Mouse (Mus musculus) erythroid progenitor cell, adult 5-6 weeks (primary cell): Measurements from ENCODE around the gene Rpp30. TPM values are rescaled to one million over a fixed set of nuclear protein-coding genes. Genes with fewer than 3 reads are reported as not detected.

Source experiments
- ATAC-seq: replicated peaks from 2 replicates; pipeline ENCODE4 v1.8.0; 2016; ENCODE audit warnings: moderate number of reproducible peaks, mild to moderate bottlenecking, moderate TSS enrichment, inconsistent platforms; ENCODE audit not compliant: poor library complexity, low FRiP score, severe bottlenecking
- total RNA-seq, 2 experiments: library from RNA; stranded (forward) in 1 of 2; stranded (reverse) in 1 of 2; fragments of 150-400 nt in 1 of 2; fragments of 186-747, 209-891 nt in 1 of 2; gene quantifications; 2 replicates each; pipeline versions ENCODE4 v1.2.3 to v1.2.4; 2015 to 2017; ENCODE audit warnings: low replicate concordance in 2 of 2

The Rpp30 gene
- total RNA-seq (2015; ENCODE audit: low replicate concordance) = 35.0 and 36.5 TPM in 2 replicates
- total RNA-seq (2017; ENCODE audit: low replicate concordance) = 9.8 and 14.8 TPM in 2 replicates

DNA sequence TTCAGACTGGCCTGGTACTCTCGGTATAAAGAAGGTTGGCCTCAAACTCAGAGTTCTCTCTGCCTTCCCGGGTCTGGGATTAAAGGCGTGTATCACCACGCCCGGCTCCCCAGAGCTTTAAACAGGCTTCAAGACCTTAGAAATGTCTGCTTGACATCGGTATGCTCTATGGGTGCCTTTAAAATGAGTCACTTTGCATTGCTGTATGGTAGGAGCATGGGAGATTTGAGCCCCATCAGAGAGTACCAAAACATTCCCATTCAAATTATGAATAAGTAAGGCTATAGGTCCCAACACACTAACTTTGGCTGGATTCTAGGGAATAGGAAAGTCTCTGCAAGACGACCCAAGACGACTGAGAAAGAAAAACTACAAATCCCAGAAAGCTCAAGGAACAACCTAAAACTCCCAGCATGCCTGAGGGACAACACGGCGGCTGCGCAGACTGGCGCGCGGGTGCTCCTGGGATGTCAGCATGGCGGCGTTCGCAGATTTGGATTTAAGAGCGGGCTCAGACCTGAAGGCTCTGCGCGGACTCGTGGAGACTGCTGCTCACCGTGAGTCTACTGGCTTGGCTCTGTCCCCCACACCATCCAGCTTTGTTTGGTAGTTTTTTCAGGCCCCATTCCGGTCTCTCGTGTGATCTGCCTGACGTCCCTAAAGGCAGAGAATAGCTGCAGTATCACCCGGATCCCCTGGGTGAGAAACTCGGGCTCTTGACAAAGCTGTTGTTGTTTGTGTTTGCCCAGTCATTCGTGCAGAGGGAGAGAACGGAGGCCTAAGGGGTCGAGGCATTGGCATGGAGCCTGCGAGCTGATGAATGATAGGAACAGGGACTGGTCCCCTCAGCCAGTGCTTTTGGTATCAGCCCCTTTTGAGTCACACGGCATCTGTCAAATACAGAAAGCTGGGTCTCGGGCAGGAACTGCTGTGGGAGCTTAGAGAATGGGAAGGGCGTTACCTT, at the start of gene Rpp30:
Rpp30 (plus strand) TSS at position 455 of the 964 bp plus-strand sequence.
- peak; percentile 98 for ATAC-seq

DNA sequence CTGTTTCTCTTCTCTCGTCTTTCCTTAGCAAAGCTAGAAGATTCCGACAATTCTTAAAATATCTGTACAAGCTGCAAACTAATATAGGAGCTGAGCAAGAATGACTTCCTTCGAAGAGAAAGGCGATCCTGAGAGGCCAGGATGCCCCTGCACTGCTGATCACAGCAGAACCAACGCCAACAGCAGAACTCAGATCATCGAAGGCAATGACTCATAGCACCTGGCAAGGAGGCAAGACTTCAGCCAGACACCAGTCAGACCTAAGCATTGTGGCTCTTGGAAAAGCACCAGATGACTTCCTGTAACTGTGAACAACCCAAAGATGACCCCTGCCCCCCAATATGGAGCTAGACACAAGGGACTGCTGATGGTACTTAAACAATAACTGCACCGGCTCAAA, 37.5 kb upstream of the Rpp30 start:
- ATAC-seq = no peak

DNA sequence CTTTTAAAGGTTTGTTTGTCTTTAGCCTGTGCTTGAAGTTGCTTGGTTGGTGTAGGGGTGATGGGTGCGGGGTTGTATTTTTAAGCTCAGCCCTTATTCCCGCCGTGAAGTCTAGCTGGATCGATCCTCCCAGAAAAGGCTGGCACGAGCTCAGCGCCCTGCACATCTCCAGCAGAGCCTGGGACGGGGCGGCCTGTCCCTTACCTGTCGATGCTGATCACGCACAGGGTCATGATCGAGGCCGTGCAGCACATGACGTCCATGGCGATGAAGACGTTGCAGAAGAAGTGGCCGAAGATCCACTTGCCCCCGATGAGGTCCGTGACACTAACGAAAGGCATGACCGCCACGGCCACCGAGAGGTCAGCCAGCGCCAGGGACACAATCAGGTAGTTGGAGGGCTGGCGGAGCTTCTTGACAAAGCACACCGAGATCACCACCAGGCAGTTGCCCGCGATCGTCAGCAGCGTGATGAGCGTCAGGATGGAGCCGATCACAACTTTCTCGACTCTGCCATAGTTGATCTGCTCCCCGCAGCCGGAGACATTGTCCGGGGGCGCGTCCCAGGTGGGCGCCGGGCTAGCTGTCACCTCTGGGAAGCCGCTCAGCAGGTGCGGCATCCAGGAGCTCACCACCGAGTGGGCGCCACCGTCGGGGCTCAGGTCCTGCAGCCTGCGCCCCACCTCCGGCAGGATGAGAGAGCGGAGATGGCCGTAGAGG, 26.9 kb upstream of the Rpp30 start:
- ATAC-seq = no peak

DNA sequence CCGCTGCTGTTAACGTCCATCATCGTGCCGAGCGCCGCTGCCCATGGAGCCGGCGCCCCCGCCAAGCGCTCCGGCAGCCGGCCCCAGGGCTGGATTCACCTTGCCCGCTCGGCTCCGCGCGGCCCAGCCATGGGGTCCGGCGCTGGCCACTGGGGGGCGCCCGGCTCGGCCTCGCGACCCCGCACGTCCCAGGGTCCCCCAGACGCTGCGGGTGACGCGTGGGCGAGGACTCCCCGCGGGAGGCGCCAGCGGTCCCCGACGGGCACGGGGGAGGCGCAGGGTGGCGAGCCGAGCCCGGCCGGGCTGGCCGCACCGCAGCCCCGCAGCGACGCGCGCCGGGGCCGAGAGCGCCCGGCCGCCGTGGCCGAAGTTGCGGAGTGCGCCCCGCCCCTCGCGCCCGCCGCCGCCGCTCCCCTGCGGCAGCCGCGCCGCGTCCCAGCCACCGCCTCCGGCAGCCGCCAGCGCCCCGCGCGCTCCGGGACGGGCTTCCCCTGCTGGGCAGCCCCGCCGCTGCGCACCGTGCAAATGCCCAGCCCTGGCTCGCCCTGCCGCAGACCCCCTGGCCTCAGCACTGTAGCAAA, 26.2 kb upstream of the Rpp30 start, which contains the start of gene Htr7:
Htr7 (minus strand) TSS at position 277 of the 581 bp plus-strand sequence.
- ATAC-seq = no peak

DNA sequence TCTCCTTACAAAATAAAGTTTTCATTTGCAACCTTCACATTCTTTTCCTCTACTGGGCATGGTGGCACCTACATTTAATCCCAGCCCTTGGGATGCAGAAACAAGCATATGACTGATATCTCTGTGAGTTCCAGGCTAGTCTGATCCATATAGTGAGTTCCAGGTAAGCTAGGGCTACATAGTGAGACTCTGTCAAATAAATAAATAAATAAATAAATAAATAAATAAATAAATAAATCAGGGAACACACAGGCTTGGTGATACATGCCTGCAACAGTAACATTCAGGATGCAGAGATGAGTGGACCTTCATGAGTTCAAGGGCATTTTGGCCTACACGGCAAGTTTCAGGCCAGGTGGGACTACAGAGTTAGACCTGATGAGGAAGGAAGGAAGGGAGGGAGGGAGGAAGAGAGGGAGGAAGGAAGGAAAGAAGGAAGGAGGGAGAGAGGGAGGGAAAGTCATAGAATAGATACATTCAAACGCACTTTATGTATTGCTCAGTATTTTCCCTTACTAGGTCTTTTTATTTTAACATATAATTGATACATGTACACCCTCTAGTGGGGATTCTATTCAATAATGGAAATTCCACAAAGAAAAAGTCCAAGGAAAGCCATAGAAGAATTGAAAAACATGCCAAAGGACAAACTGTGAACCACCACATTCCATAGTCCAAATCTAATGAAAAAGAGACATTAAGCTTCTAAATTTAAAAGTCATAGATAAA, 20.6 kb upstream of the Rpp30 start:
- ATAC-seq = no peak

DNA sequence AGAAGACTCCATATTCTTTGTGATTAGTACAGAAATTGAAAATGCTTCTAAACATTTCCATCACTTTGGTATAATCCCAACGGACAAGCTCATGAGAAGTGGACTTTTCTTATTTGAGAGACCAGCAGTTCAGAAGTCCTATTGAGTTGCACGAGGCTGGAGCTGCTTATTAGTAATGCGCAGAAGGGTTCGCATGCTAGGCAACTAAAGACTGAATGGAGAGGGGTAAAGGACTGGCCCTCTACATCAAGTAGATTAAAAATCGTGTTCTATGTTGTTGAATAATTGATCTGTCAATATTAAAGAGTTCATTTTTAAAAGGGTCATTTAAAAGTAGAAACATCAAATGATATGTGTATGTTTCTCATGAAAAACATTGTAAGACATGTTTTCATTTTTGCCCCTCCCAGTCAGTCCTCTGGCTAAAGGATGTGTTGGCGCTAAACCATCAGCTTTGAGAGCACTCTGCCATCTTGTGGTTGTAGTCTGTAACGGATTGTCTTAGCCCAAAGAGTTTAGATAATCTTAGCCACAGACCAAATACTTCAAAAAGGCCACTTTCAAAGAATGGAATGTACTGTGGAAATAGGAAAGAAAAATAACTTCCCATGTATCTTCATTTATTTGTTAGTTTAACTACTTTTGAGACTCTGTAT, 782 bp upstream of the Rpp30 start:
- ATAC-seq = peak; percentile 81

DNA sequence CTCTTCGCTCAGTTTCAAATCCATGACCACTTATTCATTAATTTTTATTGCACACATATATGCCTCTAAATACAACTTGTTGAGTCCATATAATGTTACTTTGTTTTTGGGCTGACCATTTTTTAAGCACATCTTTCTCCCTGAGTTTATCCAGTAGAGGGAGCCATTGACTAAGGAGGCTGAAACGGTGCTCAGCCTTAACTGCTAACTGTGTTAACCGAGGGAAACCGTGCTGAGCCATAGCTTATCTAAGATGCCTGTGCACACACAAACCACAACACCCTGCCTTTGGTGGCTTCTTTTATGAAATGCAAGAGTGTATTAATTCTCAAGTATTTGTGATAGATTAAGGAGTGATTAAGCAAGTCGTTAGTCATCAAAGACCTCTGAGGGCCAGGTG, 7.3 kb downstream of the Rpp30 start:
- ATAC-seq = no peak

DNA sequence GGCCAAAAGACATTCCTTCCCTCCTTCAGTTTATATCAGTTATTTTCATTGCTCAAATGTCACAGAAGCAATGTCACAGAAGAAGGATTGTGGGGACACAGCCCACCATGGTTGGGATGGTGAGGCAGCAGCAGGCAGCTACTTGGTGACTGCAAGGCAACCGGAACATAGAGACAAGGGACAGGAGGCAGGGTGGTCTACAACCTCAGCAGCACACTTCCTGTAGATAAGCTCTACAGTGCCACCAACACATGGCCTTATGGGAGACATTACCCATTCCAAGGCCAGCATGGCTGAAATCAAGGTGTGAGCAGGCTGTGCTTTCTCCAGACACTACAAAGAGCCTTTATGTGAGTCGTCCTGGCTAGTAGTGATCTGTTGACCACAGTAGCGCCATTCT, 13.7 kb downstream of the Rpp30 start:
- ATAC-seq = no peak

DNA sequence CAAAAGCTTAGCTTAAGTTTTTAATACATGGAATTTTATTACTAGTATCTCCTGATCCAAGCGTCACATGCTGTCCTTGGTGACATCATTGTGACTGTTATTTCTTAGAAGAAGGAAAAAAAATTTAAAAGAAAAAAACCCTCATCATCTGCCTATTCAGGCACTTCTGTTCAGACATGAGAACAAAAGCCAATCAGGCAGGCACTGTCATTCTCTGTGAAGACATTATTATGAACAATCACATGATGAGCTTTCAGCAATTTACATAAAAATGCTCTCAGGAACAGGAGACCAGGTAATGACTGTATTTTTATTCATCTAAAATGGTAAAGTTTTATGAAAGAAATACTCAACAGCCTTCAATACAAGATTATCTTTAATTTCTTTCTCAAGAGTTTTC, 14.7 kb downstream of the Rpp30 start:
- no peak for ATAC-seq

DNA sequence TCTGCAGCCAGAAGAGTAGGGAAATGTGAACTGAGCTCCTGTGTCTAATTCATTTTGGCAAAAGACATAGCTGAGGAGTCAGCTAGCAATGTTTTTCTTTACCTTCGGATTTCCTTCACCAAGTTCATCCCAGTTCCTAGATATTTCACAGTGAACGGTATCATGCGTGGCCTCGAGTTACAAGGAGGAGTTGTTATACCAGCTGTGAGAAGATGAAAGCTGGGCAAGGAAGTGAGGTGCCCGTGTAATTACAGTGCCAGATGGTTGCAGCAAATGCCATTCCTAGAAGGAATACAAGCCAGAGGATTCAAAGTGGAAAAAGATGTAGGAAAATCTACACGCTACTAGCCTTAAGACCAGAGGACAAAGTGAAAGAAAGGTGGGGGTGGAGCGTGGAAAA, 15.4 kb downstream of the Rpp30 start:
- no peak for ATAC-seq

DNA sequence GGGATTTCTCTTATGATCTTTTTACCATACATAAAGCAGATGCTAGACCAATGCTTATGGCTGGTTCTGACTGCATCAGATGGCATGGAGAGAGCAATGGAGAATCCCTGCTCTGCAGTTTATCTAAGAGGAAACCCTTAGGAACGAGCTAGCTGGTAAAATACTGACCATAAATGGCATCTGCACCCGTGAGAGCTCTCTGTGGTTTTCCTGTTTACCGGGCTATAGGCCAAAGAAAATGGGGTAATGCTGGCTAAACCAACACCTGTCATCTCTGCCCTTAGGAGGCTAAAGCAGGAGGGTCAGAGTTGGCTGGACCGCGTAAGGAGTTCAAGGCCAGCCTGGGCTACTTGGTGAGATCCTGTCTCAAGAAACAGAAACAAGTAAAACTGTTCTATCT, 20.4 kb downstream of the Rpp30 start:
- ATAC-seq = no peak

DNA sequence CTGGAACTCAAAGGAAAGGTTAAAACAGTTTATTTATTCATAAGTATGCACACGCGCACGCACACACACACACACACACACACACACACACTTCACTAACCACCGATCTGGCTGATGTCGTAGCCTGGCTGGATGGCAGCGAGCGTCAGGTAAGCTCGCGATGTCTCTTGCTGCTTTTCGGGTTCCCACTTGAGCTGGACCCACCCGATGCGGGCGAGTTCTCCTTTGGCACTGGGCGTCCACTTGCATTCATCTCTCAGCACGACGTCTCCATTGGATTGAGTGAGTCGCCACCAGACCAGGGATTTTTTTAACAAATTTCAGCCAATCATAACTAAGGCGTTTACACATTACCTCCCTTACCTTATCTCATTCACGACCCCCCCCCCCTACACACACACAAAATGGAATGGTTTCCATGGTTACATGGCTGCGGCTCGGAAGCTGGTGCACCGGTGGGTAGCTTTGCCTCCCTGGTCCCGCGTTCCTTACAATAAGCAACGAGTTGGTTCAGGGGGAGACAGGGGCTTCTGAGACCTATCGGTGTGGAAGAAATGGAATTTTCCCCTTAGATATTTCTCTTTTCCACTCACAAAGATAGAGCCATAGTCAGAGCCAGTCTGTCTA, 25.9 kb downstream of the Rpp30 start:
- ATAC-seq = no peak

DNA sequence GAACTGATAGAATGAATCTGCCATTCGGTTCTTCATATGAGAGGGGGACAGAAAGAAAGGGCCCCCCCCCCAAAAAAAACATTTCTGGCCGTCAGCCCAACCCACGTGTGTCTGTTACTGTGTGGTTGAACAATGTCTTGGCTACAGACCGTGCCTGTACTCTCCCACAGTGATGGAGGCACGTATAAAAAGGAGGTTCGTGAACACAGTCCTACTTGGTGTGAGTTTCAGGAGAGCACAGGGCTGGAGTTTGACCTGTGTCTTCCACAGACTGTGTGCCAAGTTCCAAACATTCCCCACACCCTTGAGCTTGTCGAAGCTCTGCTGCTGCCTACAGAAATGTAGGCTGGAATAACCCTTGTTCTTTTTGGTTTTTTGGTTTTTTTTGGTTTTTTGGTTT, 26.9 kb downstream of the Rpp30 start:
- no peak for ATAC-seq

DNA sequence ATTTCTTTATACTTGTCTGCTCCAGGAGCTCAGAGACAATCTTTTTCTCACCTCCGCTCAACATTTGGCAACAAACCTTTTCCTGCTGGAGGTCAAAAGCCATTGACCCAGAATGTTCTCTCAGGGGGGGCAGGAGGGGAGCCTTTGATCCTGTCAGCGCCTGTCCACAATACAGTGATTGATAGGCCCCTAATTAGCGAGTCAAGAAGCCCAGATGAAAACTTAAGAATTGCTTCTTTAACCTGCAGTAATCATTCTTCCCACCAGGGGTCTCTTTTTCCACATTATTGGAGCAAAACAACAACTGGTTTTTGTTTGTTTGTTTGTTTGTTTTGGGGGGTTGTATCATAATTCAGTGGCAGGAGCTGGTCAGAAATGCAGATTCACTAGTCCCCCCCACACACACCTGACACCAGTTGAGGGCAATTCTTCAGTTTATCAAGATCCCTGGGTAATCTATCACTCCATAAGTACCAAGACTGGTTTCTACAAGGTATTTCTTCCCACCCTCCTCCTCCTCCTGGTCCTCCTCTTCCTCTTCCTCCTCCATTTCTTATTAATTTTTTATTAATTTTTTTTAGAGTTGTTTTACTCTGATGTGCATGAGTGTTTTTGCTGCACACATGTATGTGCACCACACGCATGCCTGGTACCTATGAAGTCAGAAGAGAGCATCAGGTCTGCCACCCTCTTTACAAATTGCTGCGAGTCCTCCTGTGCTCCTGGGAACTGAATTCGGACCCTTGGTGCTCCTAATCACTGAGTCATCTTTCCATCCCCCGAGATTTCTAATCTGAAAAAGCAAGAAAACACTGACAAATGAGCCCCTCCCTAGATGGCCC, 27.8 kb downstream of the Rpp30 start:
- ATAC-seq = no peak

DNA sequence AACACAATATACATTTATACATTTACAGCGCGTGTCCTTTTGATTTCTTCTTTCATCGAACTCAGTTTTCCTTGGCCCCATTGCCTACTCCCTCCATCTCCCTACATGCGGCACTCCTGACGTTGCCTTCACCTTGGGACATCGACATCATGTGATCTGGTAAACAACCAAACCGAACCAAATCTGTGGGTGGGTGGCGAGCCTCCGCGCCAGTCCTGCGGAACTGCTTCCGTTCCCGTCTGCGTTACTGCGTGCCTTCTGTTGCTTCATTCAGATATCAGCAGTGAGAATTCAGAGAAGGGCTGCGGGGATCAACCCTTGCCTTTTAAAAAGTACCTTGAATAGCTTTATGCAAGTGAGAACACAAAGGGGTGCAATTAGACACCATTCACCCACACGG, 28.5 kb downstream of the Rpp30 start:
- no peak for ATAC-seq

DNA sequence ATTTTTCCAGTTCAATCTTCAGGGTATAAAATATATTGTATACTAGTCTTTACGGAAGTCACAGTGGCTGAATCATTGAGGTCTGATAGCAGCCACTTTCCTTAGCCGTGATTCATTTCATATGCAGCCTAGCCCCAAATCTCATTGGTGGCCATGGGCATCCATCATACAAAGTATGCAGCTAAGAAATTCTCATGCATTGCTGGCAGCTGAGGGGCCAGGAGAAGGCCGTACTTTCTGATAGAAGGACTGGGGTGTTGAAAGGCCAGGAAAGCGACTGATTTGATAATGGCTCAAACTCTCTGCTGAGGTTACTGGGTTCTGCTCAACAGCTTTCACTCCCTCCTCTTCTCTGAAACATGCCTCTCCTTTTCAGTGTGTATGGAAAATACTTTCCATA, 32.7 kb downstream of the Rpp30 start:
- ATAC-seq = no peak

DNA sequence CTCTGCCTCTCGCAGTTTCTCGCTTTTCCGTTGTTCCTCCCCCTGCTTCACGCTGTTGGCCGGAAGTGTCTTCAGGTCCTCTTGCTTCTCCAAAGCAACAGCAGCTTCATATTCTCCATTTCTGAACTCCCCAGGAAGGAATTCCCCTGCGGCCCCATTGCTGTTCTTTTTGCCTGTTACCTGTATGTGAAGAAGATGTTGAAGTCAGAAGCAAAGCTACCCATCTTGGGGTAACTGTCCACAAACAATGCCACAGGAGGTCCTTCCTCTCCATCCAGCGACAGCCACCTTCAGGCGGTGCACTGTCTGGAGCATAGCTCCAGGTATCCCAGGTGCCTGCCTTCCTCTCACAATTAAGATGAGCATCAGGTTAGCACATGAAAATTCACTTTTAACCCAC, 35.7 kb downstream of the Rpp30 start:
- ATAC-seq = no peak
